Mouse (Mus musculus) olfactory bulb, adult 2 months (tissue): Measurements from ENCODE around the gene 4930535I16Rik.

Source experiments
- CTCF ChIP-seq: fragments of 200-500 bp; IDR thresholded peaks from 2 replicates; pipeline ENCODE4 v1.5.1; 2012; ENCODE audit warnings: low read depth, mild to moderate bottlenecking, low read length, moderate library complexity; ENCODE audit not compliant: insufficient read depth
- POLR2A ChIP-seq: fragments of 200-500 bp; IDR thresholded peaks from 2 replicates; pipeline ENCODE4 v1.6.1; 2012; ENCODE audit warnings: mild to moderate bottlenecking, low read depth, low read length, moderate library complexity; ENCODE audit not compliant: insufficient read depth

DNA sequence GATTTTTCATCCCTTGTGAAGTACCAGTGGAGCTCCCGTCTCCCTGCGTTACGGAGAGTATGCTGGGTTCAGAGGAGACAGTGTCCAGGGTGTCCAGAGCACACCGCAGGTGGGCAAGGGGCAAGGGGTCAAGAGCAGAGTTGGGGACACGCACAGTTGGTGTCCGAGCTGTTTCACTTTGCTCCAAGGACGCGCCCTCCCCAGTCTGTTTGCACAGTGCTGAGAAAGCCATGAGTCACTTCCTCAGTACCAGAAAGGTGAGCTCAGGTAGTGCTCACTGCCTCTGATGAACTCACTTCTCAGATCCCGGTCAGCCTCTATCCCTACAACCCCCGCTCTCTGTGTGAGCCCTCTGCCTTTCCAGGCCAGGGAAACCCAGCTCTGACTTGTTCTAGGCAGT, 31.8 kb upstream of the 4930535I16Rik start:
- TF ChIP-seq CTCF (no peak), POLR2A (no peak)
